Mouse (Mus musculus): ENCODE data around the gene 1700024G13Rik.

The 1700024G13Rik gene

DNA sequence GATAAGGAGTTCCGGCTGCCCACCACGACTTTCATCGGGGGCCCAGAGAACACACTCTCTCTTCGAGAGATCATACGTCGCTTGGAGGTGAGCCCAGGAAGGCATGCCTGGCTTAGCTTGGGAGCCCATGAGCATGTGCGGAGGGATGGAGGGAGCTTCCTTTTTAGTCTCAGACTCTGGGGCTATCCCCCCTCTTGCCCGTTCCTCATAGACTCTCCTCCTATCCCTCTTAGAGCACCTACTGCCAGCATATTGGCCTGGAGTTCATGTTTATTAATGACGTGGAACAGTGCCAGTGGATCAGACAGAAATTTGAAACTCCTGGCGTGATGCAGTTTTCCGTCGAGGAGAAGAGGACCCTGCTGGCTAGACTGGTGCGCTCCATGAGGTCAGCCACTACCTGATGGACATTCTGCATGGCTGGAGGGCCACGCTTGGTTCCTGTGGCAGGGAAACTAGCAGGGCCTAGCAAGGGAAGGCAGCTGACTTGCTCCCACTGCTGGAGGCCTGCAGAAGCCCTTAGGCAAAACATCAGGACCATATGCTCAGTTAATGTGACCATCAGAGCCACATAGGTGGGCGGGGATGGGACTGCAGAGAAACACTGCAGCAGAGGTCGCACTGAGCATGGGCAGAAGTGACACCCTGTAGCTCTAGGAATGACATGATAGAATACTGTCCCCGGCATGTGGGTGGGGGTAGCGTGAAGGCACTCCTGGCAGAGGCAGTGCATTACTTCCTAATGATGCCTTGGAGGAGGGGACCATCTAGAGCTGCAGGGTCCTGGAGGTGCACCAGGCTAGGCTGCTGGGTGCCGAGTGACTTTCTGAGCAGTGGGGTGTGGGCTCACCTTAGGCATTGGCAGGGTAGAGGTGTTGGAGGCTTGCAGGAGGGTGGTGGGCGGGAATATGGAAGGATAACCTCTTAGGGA is 55.4 kb downstream of the 1700024G13Rik start:
- CTCF ChIA-PET, result no interaction called here

- CTCF ChIA-PET, result interaction anchor here (0.6 kb wide), 1 partner anchor 960 kb away, joined by 3 read pairs; no protein-coding TSS in a partner anchor
These were observed 60.8 kb downstream of the 1700024G13Rik start for GRCm38 (mm10) chr14:32327366-32327765.

Measured in spleen, embryonic (tissue).